Mouse (Mus musculus): Measurements from ENCODE around the gene Ddi2. TPM values are rescaled to one million over a fixed set of nuclear protein-coding genes. Genes with fewer than 3 reads are reported as not detected.

Gene Ddi2
- polyA plus RNA-seq, 2 experiments: 9.2 to 9.5 TPM

DNA sequence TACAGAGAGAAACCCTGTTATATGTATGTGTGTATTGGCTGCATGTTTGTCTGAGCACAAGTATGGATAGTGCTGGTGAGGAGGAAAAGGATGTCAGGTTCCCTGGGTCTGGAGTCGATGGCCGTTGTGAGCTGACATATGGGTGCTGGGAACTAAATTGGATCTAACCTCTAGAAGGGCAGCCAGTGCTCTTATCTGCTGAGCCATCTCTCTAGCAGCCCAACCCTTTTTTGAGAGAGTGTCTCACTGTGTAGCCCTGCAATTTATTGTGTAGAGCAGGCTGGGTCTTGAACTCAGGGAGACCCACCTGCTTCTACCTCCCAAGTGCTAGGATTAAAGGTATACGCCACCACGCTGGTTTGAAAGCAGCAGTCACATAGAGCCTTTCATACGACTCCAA lies 2.1 kb upstream of the Ddi2 start:
- 63% methylated on average over 5 of the region's 5 CpGs for WGBS (ENCODE audit: insufficient replicate concordance)
- Histone ChIP-seq H3K4me2 (ENCODE audit: low read depth) (no peak overlapping the region), H3K9ac (replicated peaks) (no peak overlapping the region), H3K4me3 (ENCODE audit: insufficient read depth in 1 of 2, low read depth in 2 of 2, low read length in 2 of 2) (no peak overlapping the region), H3K27ac (no peak overlapping the region), H3K27me3 (ENCODE audit: control insufficient read depth, insufficient read depth, low read length) (no peaks in the 10 kb centered on the region), H3K9me3 (ENCODE audit: control insufficient read depth, low read length) (no peaks in the 10 kb centered on the region), H3K36me3 (replicated peaks; ENCODE audit: control insufficient read depth, insufficient read depth, low read depth) (peaks cover 6% of the 10 kb centered on the region), H3K4me1 (replicated peaks; ENCODE audit: control insufficient read depth in 2 of 2, insufficient read depth in 2 of 2, low read length in 1 of 2) (peaks cover 33 to 38% of the 10 kb centered on the region in 2 experiments)
- ATAC-seq (ENCODE audit: insufficient read depth): no peak
- TF ChIP-seq EP300 (IDR thresholded peaks at IDR 0.05; ENCODE audit: low read depth) (no peak), CTCF (IDR thresholded peaks at IDR 0.05; ENCODE audit: low read depth) (no peak)
- no peak for DNase-seq (ENCODE audit: low read depth in 3 of 3, low spot score in 3 of 3)

DNA sequence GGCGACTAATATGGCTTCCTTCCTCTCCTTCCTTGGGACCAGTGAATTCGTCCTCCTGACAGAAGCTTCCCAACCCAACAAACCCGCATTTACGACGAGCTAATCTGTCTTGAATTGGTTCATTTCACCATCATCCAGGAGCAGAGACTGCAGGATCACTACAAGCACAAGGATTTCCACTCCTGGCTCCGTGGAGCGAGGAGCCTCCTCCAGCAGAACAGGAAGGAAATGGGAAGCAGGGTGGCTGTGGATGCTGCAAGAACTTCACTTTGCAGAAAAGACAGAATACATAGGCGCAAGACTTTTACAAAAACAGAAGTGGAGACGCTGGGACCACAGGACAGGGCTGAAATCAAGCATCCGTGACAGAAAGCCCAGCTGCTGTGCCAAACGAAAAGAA lies 1.4 kb upstream of the Ddi2 start:
- Histone ChIP-seq H3K27me3 (ENCODE audit: control insufficient read depth, insufficient read depth, low read length) (no peaks in the 10 kb centered on the region), H3K9ac (replicated peaks) (no peak overlapping the region), H3K4me3 (ENCODE audit: insufficient read depth in 1 of 2, low read depth in 2 of 2, low read length in 2 of 2) (no peak overlapping the region), H3K4me2 (ENCODE audit: low read depth) (peak overlapping the region; percentile 27), H3K4me1 (replicated peaks; ENCODE audit: control insufficient read depth in 2 of 2, insufficient read depth in 2 of 2, low read length in 1 of 2) (peaks cover 33 to 40% of the 10 kb centered on the region in 2 experiments), H3K27ac (no peak overlapping the region), H3K36me3 (replicated peaks; ENCODE audit: control insufficient read depth, insufficient read depth, low read depth) (peaks cover 13% of the 10 kb centered on the region), H3K9me3 (ENCODE audit: control insufficient read depth, low read length) (no peaks in the 10 kb centered on the region)
- ATAC-seq (ENCODE audit: insufficient read depth): no peak
- TF ChIP-seq CTCF (IDR thresholded peaks at IDR 0.05; ENCODE audit: low read depth) (no peak), EP300 (IDR thresholded peaks at IDR 0.05; ENCODE audit: low read depth) (no peak)
- WGBS (ENCODE audit: insufficient replicate concordance): 35% methylated on average over 11 of the region's 11 CpGs
- no peak for DNase-seq (ENCODE audit: low read depth in 3 of 3, low spot score in 3 of 3)

DNA sequence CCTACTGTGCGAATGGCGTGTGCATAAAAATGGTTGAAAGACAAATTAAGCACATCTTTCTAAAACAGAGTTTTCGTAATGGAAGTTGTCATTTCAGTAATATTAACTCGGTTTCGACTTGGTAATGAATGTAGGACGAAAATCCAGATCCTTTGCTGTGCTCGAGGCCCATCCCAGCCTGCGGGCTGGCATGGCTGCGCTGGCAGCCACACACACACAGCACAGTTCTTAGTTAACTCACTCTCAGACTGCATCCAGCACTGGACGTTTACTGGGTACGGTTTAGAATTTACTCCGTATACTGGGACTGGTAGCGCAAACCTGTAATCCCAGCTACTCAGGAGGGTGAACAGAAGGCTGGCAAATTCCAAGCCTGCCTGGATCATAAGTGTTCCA lies 452 bp upstream of the Ddi2 start:
- TF ChIP-seq EP300 (IDR thresholded peaks at IDR 0.05; ENCODE audit: low read depth) (no peak), CTCF (IDR thresholded peaks at IDR 0.05; ENCODE audit: low read depth) (no peak)
- H3K27ac ChIP-seq: peak overlapping the region; percentile 76
- H3K9me3 ChIP-seq (ENCODE audit: control insufficient read depth, low read length): no peaks in the 10 kb centered on the region
- peak overlapping the region; percentile 66 to 96 for H3K4me3 ChIP-seq (ENCODE audit: insufficient read depth in 1 of 2, low read depth in 2 of 2, low read length in 2 of 2)
- ATAC-seq (ENCODE audit: insufficient read depth) (peak; percentile 40; the same call in 1 of the 2 replicates), DNase-seq (ENCODE audit: low read depth in 3 of 3, low spot score in 3 of 3) (no peak)
- peaks cover 13% of the 10 kb centered on the region for H3K36me3 ChIP-seq (replicated peaks; ENCODE audit: control insufficient read depth, insufficient read depth, low read depth)
- peaks cover 33 to 41% of the 10 kb centered on the region in 2 experiments for H3K4me1 ChIP-seq (replicated peaks; ENCODE audit: control insufficient read depth in 2 of 2, insufficient read depth in 2 of 2, low read length in 1 of 2)
- H3K27me3 ChIP-seq (ENCODE audit: control insufficient read depth, insufficient read depth, low read length): no peaks in the 10 kb centered on the region
- H3K9ac ChIP-seq (replicated peaks): peak overlapping the region; percentile 74
- 11% methylated on average over 13 of the region's 13 CpGs for WGBS (ENCODE audit: insufficient replicate concordance)
- peak overlapping the region; percentile 88 for H3K4me2 ChIP-seq (ENCODE audit: low read depth)

DNA sequence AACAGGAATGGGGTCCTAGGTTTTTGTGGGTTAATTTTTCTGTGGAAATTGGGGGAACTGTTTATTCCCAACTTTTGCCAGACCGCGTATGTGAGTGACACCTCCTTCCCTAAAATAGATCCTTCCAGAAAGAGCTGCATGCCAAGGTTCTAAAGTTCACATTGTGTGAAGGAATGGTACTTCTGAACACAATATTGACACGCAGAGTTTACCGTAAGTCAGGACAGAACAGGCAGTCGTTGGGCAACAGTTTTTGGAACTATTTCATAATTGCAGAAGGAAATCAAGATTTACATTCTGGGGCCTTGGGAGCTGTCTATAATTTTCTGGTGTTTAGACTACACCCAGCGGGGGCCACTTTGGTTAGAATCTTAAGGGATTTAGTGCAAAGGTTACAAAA lies 1.3 kb downstream of the Ddi2 start:
- Histone ChIP-seq H3K27me3 (ENCODE audit: control insufficient read depth, insufficient read depth, low read length) (no peaks in the 10 kb centered on the region), H3K4me1 (replicated peaks; ENCODE audit: control insufficient read depth in 2 of 2, insufficient read depth in 2 of 2, low read length in 1 of 2) (peaks cover 33 to 43% of the 10 kb centered on the region in 2 experiments)

DNA sequence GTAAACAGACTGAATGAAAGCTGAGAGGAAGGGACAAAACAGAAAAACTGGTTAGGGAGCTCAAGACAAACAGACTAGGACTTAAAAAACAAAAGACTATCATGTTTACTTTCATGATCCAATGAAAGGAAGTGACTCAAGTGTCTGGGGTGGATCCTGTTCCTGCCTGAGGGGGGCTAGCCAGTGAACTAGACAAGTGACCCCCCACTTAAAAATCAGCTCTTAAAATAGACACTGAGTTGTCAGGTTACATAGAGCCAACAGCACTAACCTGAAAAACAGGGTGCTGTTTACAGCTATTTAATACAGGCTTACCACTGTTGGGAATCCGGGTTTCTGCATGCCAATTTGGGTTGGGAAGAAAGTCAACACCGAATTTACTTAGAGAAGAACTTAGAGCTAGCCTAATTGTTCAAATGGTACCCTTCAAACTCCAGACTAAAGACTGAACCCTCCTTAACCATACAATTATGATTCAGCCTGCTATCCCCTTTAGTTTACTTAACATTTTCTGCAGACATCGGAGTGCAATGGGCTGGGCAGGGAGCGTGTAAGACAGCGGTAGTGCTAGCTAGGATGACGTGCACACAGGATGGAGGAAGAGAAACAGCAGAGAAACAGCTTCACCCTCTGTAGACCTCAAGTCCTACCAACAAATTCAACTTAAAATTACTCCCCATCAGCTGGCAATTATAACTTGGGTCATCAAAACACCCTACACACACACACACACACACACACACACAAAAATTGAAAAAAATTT lies 2.3 kb downstream of the Ddi2 start:
- DNase-seq (ENCODE audit: low read depth in 3 of 3, low spot score in 3 of 3) (no peak), ATAC-seq (ENCODE audit: insufficient read depth) (no peak)
- no peak for TF ChIP-seq CTCF (IDR thresholded peaks at IDR 0.05; ENCODE audit: low read depth)
- TF ChIP-seq EP300 (IDR thresholded peaks at IDR 0.05; ENCODE audit: low read depth): no peak
- Histone ChIP-seq H3K4me2 (ENCODE audit: low read depth) (peak overlapping the region; percentile 95), H3K4me3 (ENCODE audit: insufficient read depth in 1 of 2, low read depth in 2 of 2, low read length in 2 of 2) (peak overlapping the region in 1 of 2 experiments; percentile 96; a peak in 2 of 4 replicates), H3K27me3 (ENCODE audit: control insufficient read depth, insufficient read depth, low read length) (no peaks in the 10 kb centered on the region), H3K9me3 (ENCODE audit: control insufficient read depth, low read length) (no peaks in the 10 kb centered on the region), H3K36me3 (replicated peaks; ENCODE audit: control insufficient read depth, insufficient read depth, low read depth) (peaks cover 23% of the 10 kb centered on the region), H3K9ac (replicated peaks) (peak overlapping the region; percentile 81), H3K4me1 (replicated peaks; ENCODE audit: control insufficient read depth in 2 of 2, insufficient read depth in 2 of 2, low read length in 1 of 2) (peaks cover 32 to 42% of the 10 kb centered on the region in 2 experiments), H3K27ac (peak overlapping the region; percentile 32)
- WGBS (ENCODE audit: insufficient replicate concordance): 68% methylated on average over 6 of the region's 6 CpGs

More for the DNA sequence above, 1.3 kb downstream of the Ddi2 start:
- H3K27ac ChIP-seq: peak overlapping the region; percentile 32
- 34% methylated on average over 6 of the region's 6 CpGs for WGBS (ENCODE audit: insufficient replicate concordance)
- peak overlapping the region; percentile 85 to 96 for H3K4me3 ChIP-seq (ENCODE audit: insufficient read depth in 1 of 2, low read depth in 2 of 2, low read length in 2 of 2)
- ATAC-seq (ENCODE audit: insufficient read depth) (no peak), DNase-seq (ENCODE audit: low read depth in 3 of 3, low spot score in 3 of 3) (no peak)
- H3K9ac ChIP-seq (replicated peaks): peak overlapping the region; percentile 81
- no peaks in the 10 kb centered on the region for H3K9me3 ChIP-seq (ENCODE audit: control insufficient read depth, low read length)
- H3K4me2 ChIP-seq (ENCODE audit: low read depth): peak overlapping the region; percentile 95
- peaks cover 18% of the 10 kb centered on the region for H3K36me3 ChIP-seq (replicated peaks; ENCODE audit: control insufficient read depth, insufficient read depth, low read depth)
- TF ChIP-seq CTCF (IDR thresholded peaks at IDR 0.05; ENCODE audit: low read depth) (no peak), EP300 (IDR thresholded peaks at IDR 0.05; ENCODE audit: low read depth) (no peak)
